Mouse (Mus musculus): Measurements from ENCODE around the gene Gm21936.
"Not testable (repeated sequence)": the region's sequence is repeated elsewhere in the genome, so short reads cannot be mapped to it uniquely, and the experiment has no call there.

Gene Gm21936

DNA sequence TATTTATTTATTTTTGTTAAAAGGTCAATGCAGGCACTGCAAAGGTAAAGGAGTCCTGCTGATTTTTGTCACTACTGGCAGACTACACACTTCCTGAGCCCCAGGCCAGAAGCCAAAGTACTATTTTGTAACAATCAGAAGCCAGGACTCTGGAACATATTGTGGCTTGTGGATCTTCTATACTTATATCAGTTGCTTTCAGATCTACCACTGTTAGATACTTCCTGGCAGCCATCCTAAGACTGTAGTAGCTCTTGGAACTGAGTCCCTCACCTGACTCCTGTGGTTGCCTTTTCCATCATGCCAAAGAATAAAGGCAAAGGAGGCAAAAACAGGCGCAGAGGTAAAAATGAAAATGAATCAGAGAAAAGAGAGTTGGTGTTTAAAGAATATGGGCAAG, at the start of gene Gm21936:
TSS of gene Gm21936 (plus strand) at position 301 of the 400 bp plus-strand sequence.
- not testable (repeated sequence) for DNase-seq (ENCODE audit: low spot score)

DNA sequence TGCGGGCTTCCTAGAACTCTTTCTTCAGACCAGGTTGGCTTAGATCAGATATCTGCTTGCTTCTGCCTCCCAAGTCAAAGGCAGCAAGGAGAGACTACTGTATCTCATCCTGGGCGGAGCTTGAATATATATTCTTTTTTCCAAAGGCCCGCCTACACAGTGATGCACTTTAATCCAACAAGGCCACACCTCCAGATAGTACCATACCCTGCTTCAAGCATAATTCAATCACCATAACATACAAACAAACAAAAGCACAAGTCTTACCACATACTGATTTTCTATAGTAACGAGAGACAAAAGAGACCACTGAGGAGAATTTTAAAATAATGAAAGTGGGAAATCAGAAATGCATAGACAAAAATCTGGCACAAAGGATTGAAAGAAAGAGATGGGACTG, 19.7 kb upstream of the Gm21936 start, which contains the start of gene Gm21319:
TSS of gene Gm21319 (minus strand) at position 101 of the 400 bp plus-strand sequence.
- DNase-seq (ENCODE audit: low spot score): not testable (repeated sequence)

DNA sequence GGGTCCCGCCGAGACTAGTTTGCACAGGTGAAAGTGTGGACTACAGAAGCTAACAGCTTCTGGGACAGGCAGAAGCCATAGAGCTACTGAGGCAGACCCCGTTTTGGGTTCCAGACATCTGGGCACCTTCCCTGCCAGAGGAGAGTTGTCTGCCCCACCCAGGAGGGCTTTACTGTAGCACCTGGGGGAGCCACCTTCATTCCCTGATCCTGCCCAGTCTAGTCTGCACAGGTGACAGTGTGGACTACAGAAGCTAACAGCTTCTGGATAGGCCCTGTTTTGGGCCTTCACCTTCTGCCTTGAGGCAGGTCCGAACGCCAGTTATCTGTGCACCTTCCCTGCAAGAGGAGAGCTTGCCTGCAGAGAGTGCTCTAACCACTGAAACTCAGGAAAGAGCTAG, 2.7 kb downstream of the Gm21936 start:
- DNase-seq (ENCODE audit: low spot score): not testable (repeated sequence)

- not testable (repeated sequence) for DNase-seq (ENCODE audit: low spot score)
Observed at GRCm38 (mm10) chr12:87816277-87816676, 21.0 kb downstream of the Gm21936 start, which contains the start of gene BB287469. Gene BB287469, plus strand, starts transcription at chr12:87816577.

- DNase-seq (ENCODE audit: low spot score): not testable (repeated sequence)
Observed at GRCm38 (mm10) chr12:87842239-87842638, 46.9 kb downstream of the Gm21936 start, which contains the start of gene Gm2001. Gene Gm2001, minus strand, starts transcription at chr12:87842339.

Data from urinary bladder, postnatal 25 days (tissue).